Comparison of ENCODE assay signal across 16 mouse cellular contexts in the genomic region with DNA sequence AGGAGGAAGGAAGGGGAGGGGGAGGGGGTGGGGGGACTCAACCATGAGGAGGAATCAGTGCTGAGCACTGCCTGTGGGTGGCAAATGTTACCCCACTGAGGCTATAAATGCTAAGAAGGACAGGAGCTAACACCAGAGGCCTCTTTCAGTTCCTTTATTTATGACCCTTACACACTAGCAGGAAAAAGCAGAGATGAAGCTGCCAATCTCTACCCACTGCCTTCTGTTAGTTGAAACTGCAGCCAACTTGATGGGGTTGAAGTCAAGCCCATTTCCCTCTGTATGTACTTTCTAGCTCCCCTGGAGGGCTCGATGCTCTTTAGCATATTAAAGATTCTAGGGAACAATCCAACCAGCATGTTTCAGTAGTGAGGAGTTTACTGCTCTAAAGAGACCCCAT.
DNase-seq lines count a peak whose midpoint lies in the region; ATAC-seq lines count a peak whose summit lies in the region.
"Had no signal": no experiment of that assay in that cellular context is flagged by ENCODE, and none has a peak within 500 bp of the region (broad histone marks: within the 10 kb centered on the region; RNA-seq: fewer than 3 reads in every experiment).

No protein-coding gene starts in this region.

- H3K27me3 ChIP-seq in liver, embryonic 11.5 days (replicated peaks; ENCODE audit: control insufficient read depth, insufficient read depth, low read length): no peaks in the 10 kb centered on the region
- H3K27me3 ChIP-seq: heart, embryonic 15.5 days had no signal

- H3K9ac ChIP-seq in liver, embryonic 11.5 days (ENCODE audit: low read depth, low read length): no peak overlapping the region
- H3K9ac ChIP-seq: heart, embryonic 15.5 days; limb, embryonic 15.5 days had no signal

- H3K27ac ChIP-seq in liver, embryonic 11.5 days (ENCODE audit: low read depth, low read length): no peak overlapping the region
- H3K27ac ChIP-seq: heart, adult 2 months; heart, embryonic 15.5 days; hindbrain, embryonic 10.5 days; limb, embryonic 15.5 days had no signal

- no peaks in the 10 kb centered on the region for H3K36me3 ChIP-seq in liver, embryonic 11.5 days (ENCODE audit: control insufficient read depth, insufficient read depth, low read length)
- H3K36me3 ChIP-seq: heart, embryonic 15.5 days; hindbrain, embryonic 10.5 days; limb, embryonic 15.5 days had no signal

- no peak overlapping the region for H3K4me2 ChIP-seq in liver, embryonic 11.5 days
- H3K4me2 ChIP-seq: heart, embryonic 15.5 days; limb, embryonic 15.5 days had no signal

- 71% methylated on average over 1 of the region's 1 CpGs for WGBS in liver, embryonic 11.5 days

- peak; percentile 50 for DNase-seq in cerebellum, adult 11-12 months
- no peak for DNase-seq in cerebellum, postnatal 4 days (ENCODE audit: low spot score in 2 of 2)
- peak; percentile 64 to 78 for DNase-seq in layer of hippocampus, adult 18-20 months (ENCODE audit: low spot score in 2 of 2)
- no peak for DNase-seq in layer of hippocampus, postnatal 10 days (ENCODE audit: low spot score in 2 of 2)
- no peak for DNase-seq in liver
- no peak for DNase-seq in kidney, postnatal 36 days
- no peak for DNase-seq in liver, embryonic 11.5 days (ENCODE audit: low spot score)
- DNase-seq: adrenal gland, adult 2 months; gastrocnemius, postnatal 10 days; heart, adult 2 months; lung, adult 18-20 months; spleen, adult 18-20 months had no signal

- peak; percentile 44; the same call in 1 of the 2 replicates for ATAC-seq in granulocyte monocyte progenitor cell, adult 5-6 weeks (replicated peaks; ENCODE audit: poor library complexity, severe bottlenecking)
- ATAC-seq in liver, embryonic 11.5 days (replicated peaks; ENCODE audit: low FRiP score): no peak

- no peaks in the 10 kb centered on the region for H3K9me3 ChIP-seq in liver, embryonic 11.5 days (ENCODE audit: control insufficient read depth, low read length)
- H3K9me3 ChIP-seq: heart, embryonic 15.5 days; hindbrain, embryonic 10.5 days; limb, embryonic 15.5 days had no signal

- H3K4me1 ChIP-seq in liver, embryonic 11.5 days (replicated peaks; ENCODE audit: control insufficient read depth, insufficient read depth, low read length): no peaks in the 10 kb centered on the region
- H3K4me1 ChIP-seq: hindbrain, embryonic 10.5 days had no signal

- H3K4me3 ChIP-seq in liver, embryonic 11.5 days (ENCODE audit: low read depth, low read length): no peak overlapping the region
- H3K4me3 ChIP-seq: heart, adult 2 months; heart, embryonic 15.5 days; hindbrain, embryonic 10.5 days; limb, embryonic 15.5 days had no signal

Comparison
In these comparisons a context has a peak if more than half of its experiments do, and no peak if none do; other contexts are left out.
1. DNase-seq: peak in cerebellum, adult 11-12 months (single experiment) and layer of hippocampus, adult 18-20 months (2 of 2); none in cerebellum, postnatal 4 days (0 of 2), layer of hippocampus, postnatal 10 days (0 of 2), liver (single experiment), kidney, postnatal 36 days (0 of 2) and liver, embryonic 11.5 days (single experiment).